Mouse (Mus musculus) stomach, embryonic 14.5 days (tissue): ENCODE data around the gene Gm27027. TPM values are rescaled to one million over a fixed set of nuclear protein-coding genes. Genes with fewer than 3 reads are reported as not detected.

Experiments used
- polyA plus RNA-seq: library from polyadenylated mRNA; unstranded; fragments of >200 nt; fragmentation: Nextera tagmentation; extraction: Ambion mirVana; gene quantifications from 2 replicates; pipeline ENCODE4 v1.2.1, GENCODE M21; 2014

Gene Gm27027
- polyA plus RNA-seq, 1 experiment from 2014 or later = not detected

Other genes with a start within 250 kb of the Gm27027 start
- 110 and 113 TPM in 2 replicates for gene Ext2, start 173.8 kb downstream of the Gm27027 start, polyA plus RNA-seq
- gene Accs, start 146.4 kb downstream of the Gm27027 start, polyA plus RNA-seq = 9.4 and 11.3 TPM in 2 replicates
- gene Accsl, start 127.2 kb downstream of the Gm27027 start, polyA plus RNA-seq = 0.51 TPM in 1 of 2 replicates, not detected in the other
- gene Gm13889, start 39.2 kb downstream of the Gm27027 start, polyA plus RNA-seq = 26.1 and 26.8 TPM in 2 replicates
- gene Alkbh3, start 14.5 kb upstream of the Gm27027 start, polyA plus RNA-seq = 70.1 and 70.6 TPM in 2 replicates
- 120 and 124 TPM in 2 replicates for gene Hsd17b12, start 161.6 kb upstream of the Gm27027 start, polyA plus RNA-seq